Comparison of ENCODE assay signal across 10 mouse cellular contexts in genomic region chr4:53219351-53219750, GRCm38 (mm10). TPM values are rescaled to one million over a fixed set of nuclear protein-coding genes. Genes with fewer than 3 reads are reported as not detected.
DNase-seq lines count a peak whose midpoint lies in the region; ATAC-seq lines count a peak whose summit lies in the region.
"Had no signal": no experiment of that assay in that cellular context is flagged by ENCODE, and none has a peak within 500 bp of the region (broad histone marks: within the 10 kb centered on the region; RNA-seq: fewer than 3 reads in every experiment).

No protein-coding gene starts in this region.

- H3K9ac ChIP-seq in forebrain, embryonic 16.5 days (replicated peaks; ENCODE audit: low read depth, low read length): no peak overlapping the region
- no peak overlapping the region for H3K9ac ChIP-seq in intestine, embryonic 16.5 days (ENCODE audit: low read depth, low read length)
- H3K9ac ChIP-seq: liver, embryonic 13.5 days had no signal

- 25% methylated on average over 3 of the region's 3 CpGs for WGBS in forebrain, embryonic 16.5 days
- WGBS in intestine, embryonic 16.5 days: 70% methylated on average over 3 of the region's 3 CpGs

- peak overlapping the region; percentile 39 for H3K27ac ChIP-seq in forebrain, embryonic 16.5 days (ENCODE audit: low read length)
- no peak overlapping the region for H3K27ac ChIP-seq in intestine, embryonic 16.5 days (ENCODE audit: low read length)
- H3K27ac ChIP-seq: liver, embryonic 13.5 days had no signal

- H3K4me1 ChIP-seq in forebrain, embryonic 16.5 days (replicated peaks; ENCODE audit: control insufficient read depth, insufficient read depth, low read length): peaks cover 22% of the 10 kb centered on the region
- peaks cover 11% of the 10 kb centered on the region; the same call in 1 of the 2 replicates for H3K4me1 ChIP-seq in intestine, embryonic 16.5 days (ENCODE audit: control insufficient read depth, insufficient read depth, low read length)

- no peaks in the 10 kb centered on the region for H3K36me3 ChIP-seq in forebrain, embryonic 16.5 days (ENCODE audit: control insufficient read depth, insufficient read depth)
- no peaks in the 10 kb centered on the region for H3K36me3 ChIP-seq in intestine, embryonic 16.5 days (ENCODE audit: control insufficient read depth, insufficient read depth, low read length)
- H3K36me3 ChIP-seq: G1E; liver, embryonic 13.5 days had no signal

- no peaks in the 10 kb centered on the region for H3K9me3 ChIP-seq in forebrain, embryonic 16.5 days (ENCODE audit: control insufficient read depth, low read length)
- H3K9me3 ChIP-seq in intestine, embryonic 16.5 days (ENCODE audit: control insufficient read depth, low read length): no peaks in the 10 kb centered on the region
- H3K9me3 ChIP-seq: G1E; liver, embryonic 13.5 days had no signal

- H3K4me2 ChIP-seq in forebrain, embryonic 16.5 days (ENCODE audit: low read length): no peak overlapping the region
- no peak overlapping the region for H3K4me2 ChIP-seq in intestine, embryonic 16.5 days (ENCODE audit: low read depth, low read length)
- H3K4me2 ChIP-seq: liver, embryonic 13.5 days had no signal

- ATAC-seq in forebrain, embryonic 16.5 days: peak; percentile 34
- no peak for ATAC-seq in intestine, embryonic 16.5 days

- DNase-seq in gastrocnemius, adult 18-20 months (ENCODE audit: low spot score): peak; percentile 58
- no peak for DNase-seq in gastrocnemius, postnatal 4 days (ENCODE audit: low spot score in 2 of 2)
- peak; percentile 95 for DNase-seq in Muller cell, postnatal 12 days (ENCODE audit: inconsistent ontology term)
- peak; percentile 73 for DNase-seq in heart, postnatal 4 days
- peak; percentile 73 for DNase-seq in lung, postnatal 10 days
- no peak for DNase-seq in spleen, postnatal 36 days (ENCODE audit: low spot score in 2 of 2)
- DNase-seq: liver, embryonic 13.5 days had no signal

- H3K4me3 ChIP-seq in forebrain, embryonic 16.5 days (replicated peaks; ENCODE audit: low read length): no peak overlapping the region
- H3K4me3 ChIP-seq in intestine, embryonic 16.5 days (ENCODE audit: low read length): no peak overlapping the region
- H3K4me3 ChIP-seq: liver, embryonic 13.5 days had no signal

- no peaks in the 10 kb centered on the region for H3K27me3 ChIP-seq in forebrain, embryonic 16.5 days (replicated peaks; ENCODE audit: control insufficient read depth, insufficient read depth, low read length)
- H3K27me3 ChIP-seq in intestine, embryonic 16.5 days (replicated peaks; ENCODE audit: control insufficient read depth, insufficient read depth, low read length): no peaks in the 10 kb centered on the region

RNA-seq across cellular contexts. Expression of gene Abca1, which starts 59.7 kb away (rescaled TPM):
- 1 to 10 TPM; 7.1 to 7.4 TPM for total RNA-seq in gastrocnemius, adult 18-20 months (2021)
- total RNA-seq in gastrocnemius, postnatal 4 days (2021): 10 to 100 TPM; 13.1 to 17.0 TPM
- polyA plus RNA-seq in forebrain, embryonic 16.5 days (2015; fragmentation: Nextera tagmentation; extraction: Ambion mirVana): 8.9 and 11.7 TPM in 2 replicates
- total RNA-seq in heart, postnatal 4 days (2021): 10 to 100 TPM in 1 of 2 experiments, 1 to 10 TPM in 1; 9.5 to 11.6 TPM
- polyA plus RNA-seq in intestine, embryonic 16.5 days (2015; fragmentation: Nextera tagmentation; extraction: Ambion mirVana): 2.3 and 2.4 TPM in 2 replicates

Comparison
In these comparisons a context has a peak if more than half of its experiments do, and no peak if none do; other contexts are left out.
1. DNase-seq: peak in gastrocnemius, adult 18-20 months (single experiment), Muller cell, postnatal 12 days (single experiment), heart, postnatal 4 days (single experiment) and lung, postnatal 10 days (single experiment); none in gastrocnemius, postnatal 4 days (0 of 2) and spleen, postnatal 36 days (0 of 2).